Mouse (Mus musculus): Measurements from ENCODE around the gene 4921507P07Rik. TPM values are rescaled to one million over a fixed set of nuclear protein-coding genes. Genes with fewer than 3 reads are reported as not detected.

Gene 4921507P07Rik
- polyA plus RNA-seq, 1 experiment from 2014 or later: 0.64 TPM

GRCm38 (mm10) chr6:50536461-50536892 lies 60.0 kb downstream of the 4921507P07Rik start:
- H3K4me2 ChIP-seq (replicated peaks; ENCODE audit: low read depth): no peak overlapping the region
- H3K4me1 ChIP-seq (replicated peaks; ENCODE audit: control insufficient read depth, insufficient read depth): no peaks in the 10 kb centered on the region
- TF ChIP-seq EP300 (optimal IDR thresholded peaks at IDR 0.05) (no peak), CTCF (IDR thresholded peaks at IDR 0.05; ENCODE audit: low read depth) (peak; percentile 96)
- 5% methylated on average over 7 of the region's 7 CpGs for WGBS
- no peak overlapping the region for H3K4me3 ChIP-seq (ENCODE audit: low read depth, low read length)
- H3K9me3 ChIP-seq (ENCODE audit: control insufficient read depth, low read length): no peaks in the 10 kb centered on the region
- ATAC-seq (ENCODE audit: low FRiP score, low TSS enrichment) (peak; percentile 79), DNase-seq (ENCODE audit: low spot score) (peak; percentile 86)
- no peak overlapping the region for H3K9ac ChIP-seq (ENCODE audit: low read length)
- H3K27ac ChIP-seq (replicated peaks): no peak overlapping the region
- H3K27me3 ChIP-seq (ENCODE audit: control insufficient read depth, insufficient read depth, low read length): no peaks in the 10 kb centered on the region
- H3K36me3 ChIP-seq (ENCODE audit: control insufficient read depth, insufficient read depth, low read length): no peaks in the 10 kb centered on the region

GRCm38 (mm10) chr6:50535346-50535745 lies 61.1 kb downstream of the 4921507P07Rik start:
- 78% methylated on average over 3 of the region's 3 CpGs for WGBS
- Histone ChIP-seq H3K27ac (replicated peaks) (no peak overlapping the region), H3K4me1 (replicated peaks; ENCODE audit: control insufficient read depth, insufficient read depth) (no peaks in the 10 kb centered on the region), H3K9ac (ENCODE audit: low read length) (no peak overlapping the region), H3K4me2 (replicated peaks; ENCODE audit: low read depth) (no peak overlapping the region), H3K9me3 (ENCODE audit: control insufficient read depth, low read length) (no peaks in the 10 kb centered on the region), H3K4me3 (ENCODE audit: low read depth, low read length) (no peak overlapping the region), H3K36me3 (ENCODE audit: control insufficient read depth, insufficient read depth, low read length) (no peaks in the 10 kb centered on the region), H3K27me3 (ENCODE audit: control insufficient read depth, insufficient read depth, low read length) (no peaks in the 10 kb centered on the region)
- no peak for DNase-seq (ENCODE audit: low spot score)
- TF ChIP-seq EP300 (optimal IDR thresholded peaks at IDR 0.05) (no peak), CTCF (IDR thresholded peaks at IDR 0.05; ENCODE audit: low read depth) (no peak)
- ATAC-seq (ENCODE audit: low FRiP score, low TSS enrichment): no peak

- no peak for TF ChIP-seq EP300 (optimal IDR thresholded peaks at IDR 0.05)
- no peak for TF ChIP-seq CTCF (IDR thresholded peaks at IDR 0.05; ENCODE audit: low read depth)
- WGBS: 78% methylated on average over 8 of the region's 8 CpGs
- DNase-seq (ENCODE audit: low spot score) (no peak), ATAC-seq (ENCODE audit: low FRiP score, low TSS enrichment) (no peak)
- Histone ChIP-seq H3K4me1 (replicated peaks; ENCODE audit: control insufficient read depth, insufficient read depth) (no peaks in the 10 kb centered on the region), H3K4me2 (replicated peaks; ENCODE audit: low read depth) (no peak overlapping the region), H3K9ac (ENCODE audit: low read length) (no peak overlapping the region), H3K36me3 (ENCODE audit: control insufficient read depth, insufficient read depth, low read length) (no peaks in the 10 kb centered on the region), H3K9me3 (ENCODE audit: control insufficient read depth, low read length) (no peaks in the 10 kb centered on the region), H3K27me3 (ENCODE audit: control insufficient read depth, insufficient read depth, low read length) (no peaks in the 10 kb centered on the region), H3K4me3 (ENCODE audit: low read depth, low read length) (no peak overlapping the region), H3K27ac (replicated peaks) (no peak overlapping the region)
These were observed 64.5 kb downstream of the 4921507P07Rik start for GRCm38 (mm10) chr6:50531920-50532319.

GRCm38 (mm10) chr6:50531003-50531402 lies 65.4 kb downstream of the 4921507P07Rik start:
- no peaks in the 10 kb centered on the region for H3K9me3 ChIP-seq (ENCODE audit: control insufficient read depth, low read length)
- no peak for DNase-seq (ENCODE audit: low spot score)
- WGBS: 82% methylated on average over 3 of the region's 3 CpGs
- no peaks in the 10 kb centered on the region for H3K4me1 ChIP-seq (replicated peaks; ENCODE audit: control insufficient read depth, insufficient read depth)
- no peak overlapping the region for H3K27ac ChIP-seq (replicated peaks)
- TF ChIP-seq EP300 (optimal IDR thresholded peaks at IDR 0.05): no peak
- TF ChIP-seq CTCF (IDR thresholded peaks at IDR 0.05; ENCODE audit: low read depth): no peak
- no peak overlapping the region for H3K4me3 ChIP-seq (ENCODE audit: low read depth, low read length)
- H3K4me2 ChIP-seq (replicated peaks; ENCODE audit: low read depth): no peak overlapping the region
- H3K9ac ChIP-seq (ENCODE audit: low read length): no peak overlapping the region
- no peaks in the 10 kb centered on the region for H3K36me3 ChIP-seq (ENCODE audit: control insufficient read depth, insufficient read depth, low read length)
- ATAC-seq (ENCODE audit: low FRiP score, low TSS enrichment): no peak
- no peaks in the 10 kb centered on the region for H3K27me3 ChIP-seq (ENCODE audit: control insufficient read depth, insufficient read depth, low read length)

GRCm38 (mm10) chr6:50529194-50529593 lies 67.2 kb downstream of the 4921507P07Rik start:
- TF ChIP-seq EP300 (optimal IDR thresholded peaks at IDR 0.05) (no peak), CTCF (IDR thresholded peaks at IDR 0.05; ENCODE audit: low read depth) (no peak)
- no peaks in the 10 kb centered on the region for H3K36me3 ChIP-seq (ENCODE audit: control insufficient read depth, insufficient read depth, low read length)
- H3K4me1 ChIP-seq (replicated peaks; ENCODE audit: control insufficient read depth, insufficient read depth): no peaks in the 10 kb centered on the region
- H3K27ac ChIP-seq (replicated peaks): no peak overlapping the region
- H3K9me3 ChIP-seq (ENCODE audit: control insufficient read depth, low read length): no peaks in the 10 kb centered on the region
- ATAC-seq (ENCODE audit: low FRiP score, low TSS enrichment): no peak
- no peak overlapping the region for H3K4me3 ChIP-seq (ENCODE audit: low read depth, low read length)
- no peak overlapping the region for H3K9ac ChIP-seq (ENCODE audit: low read length)
- H3K27me3 ChIP-seq (ENCODE audit: control insufficient read depth, insufficient read depth, low read length): no peaks in the 10 kb centered on the region
- DNase-seq (ENCODE audit: low spot score): no peak
- 0 out of 2 replicates have a peak overlapping the region, but pooled peaks have one; percentile 5 for H3K4me2 ChIP-seq (replicated peaks; ENCODE audit: low read depth)
- WGBS: 81% methylated on average over 11 of the region's 11 CpGs

GRCm38 (mm10) chr6:50527416-50527815 lies 69.0 kb downstream of the 4921507P07Rik start:
- H3K4me1 ChIP-seq (replicated peaks; ENCODE audit: control insufficient read depth, insufficient read depth): no peaks in the 10 kb centered on the region
- ATAC-seq (ENCODE audit: low FRiP score, low TSS enrichment): no peak
- H3K36me3 ChIP-seq (ENCODE audit: control insufficient read depth, insufficient read depth, low read length): no peaks in the 10 kb centered on the region
- no peak overlapping the region for H3K27ac ChIP-seq (replicated peaks)
- H3K9me3 ChIP-seq (ENCODE audit: control insufficient read depth, low read length): no peaks in the 10 kb centered on the region
- no peak overlapping the region for H3K4me3 ChIP-seq (ENCODE audit: low read depth, low read length)
- H3K27me3 ChIP-seq (ENCODE audit: control insufficient read depth, insufficient read depth, low read length): no peaks in the 10 kb centered on the region
- no peak for DNase-seq (ENCODE audit: low spot score)
- H3K4me2 ChIP-seq (replicated peaks; ENCODE audit: low read depth): no peak overlapping the region
- TF ChIP-seq CTCF (IDR thresholded peaks at IDR 0.05; ENCODE audit: low read depth) (no peak), EP300 (optimal IDR thresholded peaks at IDR 0.05) (no peak)
- 70% methylated on average over 9 of the region's 9 CpGs for WGBS
- no peak overlapping the region for H3K9ac ChIP-seq (ENCODE audit: low read length)

All from stomach, postnatal 0 days (tissue).